ENCODE assay signal across 17 mouse cellular contexts in the genomic region with DNA sequence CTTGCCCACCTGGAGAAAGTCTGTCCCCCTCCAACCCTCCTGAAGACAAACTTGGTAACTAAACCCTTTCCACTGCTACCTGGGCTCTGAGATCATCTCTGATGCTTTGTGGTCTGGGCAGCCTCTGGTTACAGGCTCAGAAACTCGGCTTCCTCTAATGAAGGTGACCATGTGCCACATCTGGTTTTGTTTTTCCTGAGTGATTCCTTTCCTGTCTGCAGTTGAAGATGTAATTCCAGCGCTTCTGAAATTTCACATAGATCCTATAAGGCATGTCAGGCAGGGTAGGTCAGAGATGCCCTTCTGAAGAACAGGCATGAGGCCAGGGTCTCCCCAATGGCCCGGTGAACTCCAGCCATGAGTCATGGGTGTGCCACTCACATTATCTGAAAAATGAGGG.
"Had no signal": no experiment of that assay in that cellular context is flagged by ENCODE, and none has a peak within 500 bp of the region (broad histone marks: within the 10 kb centered on the region; RNA-seq: fewer than 3 reads in every experiment).

No protein-coding gene starts in this region.

- H3K4me3 ChIP-seq: left cerebral cortex, adult 2 months; limb, embryonic 12.5 days; midbrain, embryonic 10.5 days; myocyte; neural tube, embryonic 15.5 days had no signal

- H3K9me3 ChIP-seq: limb, embryonic 12.5 days; midbrain, embryonic 10.5 days; neural tube, embryonic 15.5 days had no signal

- H3K4me1 ChIP-seq: midbrain, embryonic 10.5 days; neural tube, embryonic 15.5 days had no signal

- H3K27ac ChIP-seq: kidney, postnatal 0 days; left cerebral cortex, adult 2 months; limb, embryonic 12.5 days; liver, embryonic 14.5 days; midbrain, embryonic 10.5 days; neural tube, embryonic 15.5 days had no signal

- H3K9ac ChIP-seq: limb, embryonic 12.5 days; liver, embryonic 14.5 days; neural tube, embryonic 15.5 days had no signal

- H3K4me2 ChIP-seq: limb, embryonic 12.5 days; neural tube, embryonic 15.5 days had no signal

- H3K27me3 ChIP-seq: limb, embryonic 12.5 days; neural tube, embryonic 15.5 days had no signal

- ATAC-seq: lung, postnatal 0 days had no signal

- DNase-seq: kidney, adult 9 months; kidney, postnatal 4 days; liver; lung, adult 2 months; lung, postnatal 36 days; midbrain, embryonic 14.5 days; right cerebral cortex, adult 18-20 months; right cerebral cortex, postnatal 25 days; thymus, postnatal 14 days had no signal
